Mouse (Mus musculus) forebrain, postnatal 0 days (tissue): Measurements from ENCODE around the gene Ptges2. TPM values are rescaled to one million over a fixed set of nuclear protein-coding genes. Genes with fewer than 3 reads are reported as not detected.
A peak's percentile ranks its signal among the peaks of the same experiment; 100 is the strongest.

Experiments used
- ATAC-seq: fragments of 200-750 bp; cut with Nextera tagmentation; 2 replicates; pipeline ENCODE4 v1.8.0; 2017; ENCODE audit warnings: mild to moderate bottlenecking, moderate library complexity
- DNase-seq: peaks from one replicate; pipeline ENCODE4 v3.0.0-alpha.2; 2015
- H3K27ac ChIP-seq: fragments of 300-500 bp; sonication (generic); 2 replicates; pipeline ENCODE4 v1.5.1; 2014; ENCODE audit warnings: low read depth, mild to moderate bottlenecking, antibody characterized with exemption, low read length, moderate library complexity, mixed read lengths
- H3K27me3 ChIP-seq: fragments of 300-500 bp; sonication (generic); 2 replicates; pipeline ENCODE4 v1.6.1; 2014; ENCODE audit warnings: mild to moderate bottlenecking, low read length, mixed read lengths; ENCODE audit not compliant: insufficient read depth
- H3K36me3 ChIP-seq: fragments of 300-500 bp; sonication (generic); 2 replicates; pipeline ENCODE4 v1.6.1; 2014; ENCODE audit warnings: mild to moderate bottlenecking, moderate library complexity; ENCODE audit not compliant: insufficient read depth
- H3K4me1 ChIP-seq: fragments of 300-500 bp; sonication (generic); 2 replicates; pipeline ENCODE4 v1.6.1; 2014; ENCODE audit warnings: antibody characterized with exemption; ENCODE audit not compliant: insufficient read depth
- H3K4me2 ChIP-seq: fragments of 300-500 bp; sonication (generic); 2 replicates; pipeline ENCODE4 v1.6.1; 2014; ENCODE audit warnings: low read depth, mild to moderate bottlenecking, moderate library complexity
- H3K4me3 ChIP-seq: fragments of 300-500 bp; sonication (generic); 2 replicates; pipeline ENCODE4 v1.5.1; 2014; ENCODE audit warnings: low read depth, low read length, mixed read lengths
- H3K9ac ChIP-seq: fragments of 300-500 bp; sonication (generic); 2 replicates; pipeline ENCODE4 v1.6.1; 2014; ENCODE audit warnings: mild to moderate bottlenecking
- H3K9me3 ChIP-seq: fragments of 300-500 bp; sonication (generic); 2 replicates; pipeline ENCODE4 v1.6.1; 2016; ENCODE audit warnings: low read length
- CTCF ChIP-seq: sonication (generic); IDR thresholded peaks from 2 replicates; pipeline ENCODE4 v1.5.1; 2016; ENCODE audit warnings: antibody characterized with exemption, control low read depth, low read depth
- WGBS: fragments of 180-500 bp; shearing (Covaris S2); extraction: QIAGEN DNeasy Blood & Tissue Kit; methylation state at CpG from one replicate; pipeline ENCODE4 v1.1.7; 2014; 5-methylcytosine and 5-hydroxymethylcytosine counted together
- polyA plus RNA-seq: library from polyadenylated mRNA; unstranded; fragments of >200 nt; fragmentation: Nextera tagmentation; extraction: Ambion mirVana; gene quantifications from 2 replicates; pipeline ENCODE4 v1.2.1, GENCODE M21; 2015
- total RNA-seq: library from RNA; depleted of rRNA; stranded (reverse); fragments of >200 nt; gene quantifications from 2 replicates; pipeline ENCODE4 v1.2.3, GENCODE M21; 2014

The Ptges2 gene
- total and polyA plus RNA-seq, 2 experiments from 2014 or later = 32.1 to 54.9 TPM

GRCm38 (mm10) chr2:32367315-32367714 lies 28.4 kb upstream of the Ptges2 start:
- Histone ChIP-seq H3K4me1 (peaks cover 13% of the 10 kb centered on the region; the same call in 1 of the 2 replicates), H3K27ac (no peak overlapping the region), H3K36me3 (peaks cover 51% of the 10 kb centered on the region), H3K9me3 (no peaks in the 10 kb centered on the region), H3K27me3 (no peaks in the 10 kb centered on the region), H3K4me3 (no peak overlapping the region), H3K9ac (no peak overlapping the region), H3K4me2 (no peak overlapping the region)
- 95% methylated on average over 5 of the region's 5 CpGs for WGBS
- DNase-seq = no peak
- ATAC-seq = no peak
- no peak for TF ChIP-seq CTCF

- ATAC-seq = no peak
- H3K4me3 ChIP-seq = no peak overlapping the region
Observed at GRCm38 (mm10) chr2:32374191-32374590, 21.5 kb upstream of the Ptges2 start.

GRCm38 (mm10) chr2:32375317-32375940 lies 20.3 kb upstream of the Ptges2 start:
- no peak for DNase-seq
- Histone ChIP-seq H3K27me3 (no peaks in the 10 kb centered on the region), H3K4me2 (no peak overlapping the region), H3K4me3 (no peak overlapping the region), H3K36me3 (peaks cover 89% of the 10 kb centered on the region), H3K9me3 (no peaks in the 10 kb centered on the region), H3K9ac (no peak overlapping the region), H3K4me1 (no peaks in the 10 kb centered on the region), H3K27ac (no peak overlapping the region)
- 86% methylated on average over 13 of the region's 13 CpGs for WGBS
- ATAC-seq = no peak
- no peak for TF ChIP-seq CTCF

More at GRCm38 (mm10) chr2:32374191-32374590, 21.5 kb upstream of the Ptges2 start:
- H3K4me1 ChIP-seq = no peaks in the 10 kb centered on the region
- H3K27me3 ChIP-seq = no peaks in the 10 kb centered on the region
- peaks cover 93% of the 10 kb centered on the region for H3K36me3 ChIP-seq
- no peaks in the 10 kb centered on the region for H3K9me3 ChIP-seq
- no peak overlapping the region for H3K27ac ChIP-seq
- no peak for TF ChIP-seq CTCF
- no peak overlapping the region for H3K9ac ChIP-seq
- DNase-seq = no peak
- H3K4me2 ChIP-seq = no peak overlapping the region
- whole genome bisulfite sequencing = 91% methylated on average over 10 of the region's 10 CpGs

GRCm38 (mm10) chr2:32376963-32377362 lies 18.7 kb upstream of the Ptges2 start:
- no peak for DNase-seq
- TF ChIP-seq CTCF = no peak
- no peak overlapping the region for H3K9ac ChIP-seq
- 93% methylated on average over 10 of the region's 10 CpGs for WGBS
- peaks cover 5% of the 10 kb centered on the region; the same call in 1 of the 2 replicates for H3K4me1 ChIP-seq
- H3K9me3 ChIP-seq = no peaks in the 10 kb centered on the region
- H3K27me3 ChIP-seq = no peaks in the 10 kb centered on the region
- no peak overlapping the region for H3K4me2 ChIP-seq
- H3K4me3 ChIP-seq = no peak overlapping the region
- H3K27ac ChIP-seq = no peak overlapping the region
- peaks cover 73% of the 10 kb centered on the region for H3K36me3 ChIP-seq
- no peak for ATAC-seq

- H3K27ac ChIP-seq = no peak overlapping the region
- H3K9ac ChIP-seq = no peak overlapping the region
- no peak overlapping the region for H3K4me2 ChIP-seq
- no peak for TF ChIP-seq CTCF
- 78% methylated on average over 7 of the region's 7 CpGs for WGBS
- no peak for ATAC-seq
- H3K27me3 ChIP-seq = no peaks in the 10 kb centered on the region
- H3K4me3 ChIP-seq = no peak overlapping the region
- no peaks in the 10 kb centered on the region for H3K9me3 ChIP-seq
- H3K36me3 ChIP-seq = peaks cover 50% of the 10 kb centered on the region
- peak; percentile 26 for DNase-seq
- H3K4me1 ChIP-seq = peaks cover 5% of the 10 kb centered on the region; the same call in 1 of the 2 replicates
Observed at GRCm38 (mm10) chr2:32380001-32380500, 15.6 kb upstream of the Ptges2 start.

GRCm38 (mm10) chr2:32381141-32381774 lies 14.4 kb upstream of the Ptges2 start:
- WGBS = 1% methylated on average over 27 of the region's 27 CpGs
- peak; percentile 64 for DNase-seq
- H3K27ac ChIP-seq = no peak overlapping the region

GRCm38 (mm10) chr2:32381775-32382223 lies 13.9 kb upstream of the Ptges2 start, which contains the start of gene 1110008P14Rik:
1110008P14Rik (minus strand) TSS chr2:32381938.
- Histone ChIP-seq H3K27me3 (no peaks in the 10 kb centered on the region), H3K9me3 (no peaks in the 10 kb centered on the region), H3K4me2 (peak within 1 kb of the TSS; percentile 91), H3K9ac (peak within 1 kb of the TSS; percentile 63), H3K36me3 (peaks cover 32% of the 10 kb centered on the region), H3K4me3 (peak within 1 kb of the TSS; percentile 69), H3K27ac (no peak within 1 kb of the TSS; the same call in 1 of the 2 replicates), H3K4me1 (peaks cover 5% of the 10 kb centered on the region; the same call in 1 of the 2 replicates)
- ATAC-seq = peak; percentile 93
- under 1% methylated on average over 41 of the region's 47 CpGs for WGBS
- TF ChIP-seq CTCF = no peak
- peak; percentile 88 for DNase-seq

More at GRCm38 (mm10) chr2:32381141-32381774, 14.4 kb upstream of the Ptges2 start:
- Histone ChIP-seq H3K9me3 (no peaks in the 10 kb centered on the region), H3K36me3 (peaks cover 38% of the 10 kb centered on the region), H3K4me1 (peaks cover 5% of the 10 kb centered on the region; the same call in 1 of the 2 replicates), H3K4me3 (peak overlapping the region; percentile 69), H3K4me2 (peak overlapping the region; percentile 91), H3K9ac (peak overlapping the region; percentile 63), H3K27me3 (no peaks in the 10 kb centered on the region)
- peak; percentile 6; the same call in 1 of the 2 replicates for TF ChIP-seq CTCF
- ATAC-seq = peak; percentile 70
